Mouse (Mus musculus) megakaryocyte, adult 5-6 weeks (primary cell): ENCODE measurements at regions not wholly inside any gene's neighbourhood (a gene's known extent, or its start where the extent isn't known, plus 50 kb on each side); places are given as distances from the start of the nearest gene placed in this dataset.

Source experiments
- ATAC-seq: 2 replicates; pipeline ENCODE4 v1.8.0; 2016; ENCODE audit warnings: mild to moderate bottlenecking, inconsistent platforms; ENCODE audit not compliant: poor library complexity, severe bottlenecking

- no peak for ATAC-seq
Measured at GRCm38 (mm10) chr7:111420698-111421097, 337.9 kb upstream of the Eif4g2 start.

DNA sequence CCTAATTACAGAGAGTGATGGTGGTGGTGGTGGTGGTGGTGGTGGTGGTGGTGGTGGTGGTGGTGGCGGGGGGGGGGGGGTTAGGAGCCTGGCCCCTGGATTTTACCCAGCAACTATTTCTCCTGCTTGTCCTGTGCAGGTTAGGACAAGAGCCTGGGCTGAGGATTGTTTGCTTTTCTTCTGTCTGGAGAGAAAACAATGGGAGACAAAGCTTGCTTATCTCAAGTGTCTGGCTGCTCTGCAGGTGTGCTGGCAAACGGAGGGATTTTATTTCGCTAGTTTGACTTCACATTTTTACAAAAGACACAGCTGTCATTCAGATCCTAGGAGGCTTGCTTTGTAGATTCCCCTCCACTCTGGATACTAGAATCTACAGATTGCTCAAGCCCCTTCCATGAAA is 334.9 kb upstream of the Eif4g2 start:
- no peak for ATAC-seq

DNA sequence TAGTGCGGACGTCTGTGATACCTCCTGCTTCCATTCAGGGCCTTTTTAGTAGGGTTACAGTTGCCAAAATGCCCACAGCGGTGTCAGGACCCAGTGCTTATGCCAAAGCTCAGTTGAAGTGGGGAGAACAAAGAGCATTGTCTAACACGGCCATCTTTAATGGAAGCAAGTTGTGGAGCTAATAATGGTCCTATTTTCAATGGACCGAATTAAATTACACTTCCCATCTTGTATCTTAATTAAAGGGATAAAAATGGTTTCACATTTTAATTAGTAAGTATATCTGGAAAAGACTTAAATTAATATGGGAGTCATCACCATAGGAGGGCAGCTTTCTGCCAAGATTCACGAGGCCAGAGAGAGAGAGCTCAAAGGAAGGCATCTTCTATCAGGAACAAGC is 333.2 kb upstream of the Eif4g2 start:
- no peak for ATAC-seq

DNA sequence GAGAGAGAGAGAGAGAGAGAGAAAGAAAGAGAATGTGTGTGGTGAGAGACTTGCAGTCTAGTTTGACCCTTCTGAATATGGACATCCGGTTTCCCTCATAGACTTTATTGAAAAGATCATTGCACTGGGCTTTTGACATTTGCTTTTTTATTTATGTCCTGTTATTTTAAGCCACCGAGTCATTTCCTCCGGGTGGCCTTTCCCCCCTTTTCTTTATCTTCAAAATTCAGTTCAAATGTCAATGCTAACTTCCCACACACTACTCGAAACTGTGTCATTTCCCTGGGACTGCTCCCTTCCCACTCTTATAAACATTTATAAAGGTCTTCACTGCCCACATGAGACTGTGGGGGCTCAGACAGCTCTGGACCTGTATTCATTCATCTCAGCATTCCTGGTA is 330.9 kb upstream of the Eif4g2 start:
- no peak for ATAC-seq

GRCm38 (mm10) chr7:111412957-111413356 is 330.1 kb upstream of the Eif4g2 start:
- ATAC-seq, result no peak

- no peak for ATAC-seq
Measured at GRCm38 (mm10) chr7:111411386-111411960, 328.6 kb upstream of the Eif4g2 start.

- no peak for ATAC-seq
Measured at GRCm38 (mm10) chr7:111395972-111396371, 313.1 kb upstream of the Eif4g2 start.

DNA sequence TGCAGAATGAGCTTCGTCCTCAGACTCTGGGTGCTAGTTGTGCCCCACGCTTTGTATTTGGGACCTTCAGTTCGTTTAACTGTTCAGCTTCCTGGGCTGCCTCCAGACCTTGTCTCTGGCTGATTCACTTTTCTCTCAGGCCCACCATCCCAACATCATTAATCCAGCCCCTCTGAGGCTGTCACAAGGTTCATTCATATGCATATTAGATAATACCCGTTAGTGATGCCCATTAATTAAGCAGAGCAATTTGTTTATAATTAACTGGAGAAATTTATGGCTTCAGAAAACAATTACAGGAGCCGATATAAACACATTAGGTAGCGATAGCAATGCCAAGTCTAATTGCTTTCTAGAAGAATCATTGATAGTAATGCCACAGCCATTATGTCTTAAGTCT is 312.3 kb upstream of the Eif4g2 start:
- no peak for ATAC-seq

GRCm38 (mm10) chr7:111393846-111394245 is 311.0 kb upstream of the Eif4g2 start:
- ATAC-seq, result no peak

DNA sequence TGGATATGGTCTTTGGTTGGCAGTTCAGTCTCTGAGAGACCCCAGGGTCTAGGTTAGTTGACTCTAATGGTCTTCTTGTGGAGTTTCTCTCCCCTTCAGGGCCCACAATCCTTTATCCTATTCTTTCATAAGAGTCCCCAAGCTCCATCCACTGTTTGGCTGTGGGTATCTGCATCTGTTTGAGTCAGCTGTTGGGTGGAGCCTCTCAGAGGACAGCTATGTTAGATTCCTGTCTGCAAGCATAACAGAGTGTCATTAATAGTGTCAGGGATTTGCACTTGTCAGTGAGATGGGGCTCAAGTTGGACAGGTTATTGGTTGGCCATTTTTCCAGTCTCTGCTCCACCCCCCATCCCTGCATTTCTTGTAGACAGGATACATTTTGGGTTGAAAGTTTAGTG is 306.9 kb upstream of the Eif4g2 start:
- ATAC-seq, result no peak

- no peak for ATAC-seq
Measured at GRCm38 (mm10) chr7:111374534-111374933, 291.7 kb upstream of the Eif4g2 start.

DNA sequence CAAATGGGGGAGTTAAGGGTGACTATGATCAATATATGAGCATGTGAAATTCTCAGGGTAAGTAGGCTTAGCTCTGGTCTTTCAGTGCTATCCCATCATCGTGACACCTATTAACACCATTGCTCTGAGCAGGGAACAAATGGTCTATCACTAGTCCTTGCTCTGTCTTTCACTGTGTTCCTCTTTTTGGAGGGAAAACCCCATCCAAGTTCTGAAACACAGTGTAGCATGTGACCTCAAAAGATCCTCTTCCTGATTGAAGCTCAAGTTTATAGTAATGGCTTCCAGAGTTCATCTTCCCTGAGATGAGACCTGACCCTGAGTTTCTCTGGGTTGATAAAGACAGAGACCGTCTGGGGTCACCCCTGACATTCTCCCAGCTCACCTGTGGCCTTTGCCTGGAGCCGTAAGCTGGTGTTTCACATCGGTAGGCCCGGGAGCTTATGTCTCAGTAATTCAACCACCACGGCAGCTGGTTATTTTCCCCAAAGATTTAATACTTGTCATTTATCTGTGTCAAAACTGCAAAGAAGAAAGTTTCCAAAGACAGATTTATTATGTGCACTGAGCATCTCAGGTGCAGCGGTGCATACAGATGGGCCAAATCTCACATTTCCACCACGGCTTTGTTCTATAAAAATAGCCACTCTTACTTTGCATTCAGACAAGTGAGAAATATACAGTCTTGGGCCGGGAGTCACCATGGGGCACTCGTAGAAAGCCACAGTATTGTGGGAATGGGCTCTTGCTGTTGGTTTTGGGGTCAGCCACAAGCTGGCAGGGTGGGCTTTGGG is 290.7 kb upstream of the Eif4g2 start:
- ATAC-seq, result no peak

GRCm38 (mm10) chr7:111370421-111370887 is 287.6 kb upstream of the Eif4g2 start:
- ATAC-seq, result no peak

DNA sequence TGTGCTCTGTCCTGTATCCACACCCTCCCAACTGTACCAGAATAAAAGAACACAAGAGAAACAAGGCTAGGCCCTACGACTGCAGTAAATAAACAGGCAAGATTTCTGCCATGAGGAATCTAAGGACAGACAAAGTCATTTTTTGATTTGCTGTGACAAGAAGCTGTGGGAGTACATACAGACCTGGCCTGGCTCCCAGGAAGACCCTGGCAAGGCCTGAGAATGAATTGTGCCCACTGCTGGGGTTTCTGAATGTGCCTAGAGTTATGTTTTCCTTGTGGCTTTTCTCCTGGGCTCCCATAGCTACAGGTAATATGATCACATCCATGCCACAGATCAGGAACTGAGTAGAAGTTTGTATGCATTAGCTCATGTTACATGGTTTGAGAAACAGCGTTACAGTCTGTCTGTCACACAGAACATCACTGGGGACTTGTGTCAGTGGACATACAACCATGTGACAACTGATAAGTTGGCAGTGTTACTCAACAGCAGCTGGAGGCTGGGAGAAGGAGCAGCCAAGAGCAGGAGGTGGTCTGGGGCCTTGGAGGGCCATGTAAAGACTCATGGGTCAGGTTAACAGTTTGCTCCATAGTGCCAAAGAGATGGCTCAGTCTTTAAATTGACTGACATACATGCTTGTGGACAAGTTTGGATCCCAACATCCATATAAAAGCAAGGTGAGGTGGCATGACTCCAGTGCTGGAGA is 285.6 kb upstream of the Eif4g2 start:
- ATAC-seq, result no peak

- no peak for ATAC-seq
Measured at GRCm38 (mm10) chr7:111366951-111367653, 284.3 kb upstream of the Eif4g2 start.

DNA sequence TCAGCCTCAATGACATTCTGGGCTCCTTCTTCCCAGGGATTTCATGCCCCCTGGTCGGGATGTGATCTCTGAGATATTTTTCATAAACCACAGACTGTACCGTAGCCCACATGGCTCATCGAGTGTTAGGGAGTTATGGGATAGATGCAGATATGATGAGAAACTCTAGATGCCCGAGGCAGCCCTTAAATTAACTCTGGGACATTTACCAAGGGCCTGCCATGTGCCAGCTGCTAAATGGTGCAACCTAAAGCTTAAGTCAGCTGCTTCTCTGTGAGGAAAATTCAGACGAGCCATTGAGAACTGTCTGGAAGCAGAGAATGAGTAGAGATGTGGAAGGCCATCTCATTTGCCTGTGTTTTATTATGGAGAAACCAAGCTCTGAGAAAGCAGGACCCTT is 282.6 kb upstream of the Eif4g2 start:
- ATAC-seq, result no peak

DNA sequence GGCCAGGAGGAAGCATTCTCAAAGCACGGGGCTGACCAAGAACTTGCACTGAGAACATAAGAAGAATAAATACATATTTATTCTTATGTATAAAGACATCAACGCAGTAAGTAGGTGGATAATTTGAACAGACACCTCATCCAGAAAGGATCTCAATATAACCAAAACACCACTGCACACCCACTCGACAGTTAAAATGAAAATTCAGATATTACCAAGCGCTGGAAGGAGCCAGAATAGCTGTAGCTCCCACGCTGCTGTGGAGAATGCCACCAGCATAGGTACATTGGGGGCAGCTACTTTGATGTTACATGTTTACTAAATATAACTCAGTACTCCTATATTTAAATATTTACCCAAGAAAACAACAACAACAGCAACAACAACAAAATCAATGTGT is 280.4 kb upstream of the Eif4g2 start:
- no peak for ATAC-seq

GRCm38 (mm10) chr7:111362646-111363045 is 279.8 kb upstream of the Eif4g2 start:
- ATAC-seq, result no peak

DNA sequence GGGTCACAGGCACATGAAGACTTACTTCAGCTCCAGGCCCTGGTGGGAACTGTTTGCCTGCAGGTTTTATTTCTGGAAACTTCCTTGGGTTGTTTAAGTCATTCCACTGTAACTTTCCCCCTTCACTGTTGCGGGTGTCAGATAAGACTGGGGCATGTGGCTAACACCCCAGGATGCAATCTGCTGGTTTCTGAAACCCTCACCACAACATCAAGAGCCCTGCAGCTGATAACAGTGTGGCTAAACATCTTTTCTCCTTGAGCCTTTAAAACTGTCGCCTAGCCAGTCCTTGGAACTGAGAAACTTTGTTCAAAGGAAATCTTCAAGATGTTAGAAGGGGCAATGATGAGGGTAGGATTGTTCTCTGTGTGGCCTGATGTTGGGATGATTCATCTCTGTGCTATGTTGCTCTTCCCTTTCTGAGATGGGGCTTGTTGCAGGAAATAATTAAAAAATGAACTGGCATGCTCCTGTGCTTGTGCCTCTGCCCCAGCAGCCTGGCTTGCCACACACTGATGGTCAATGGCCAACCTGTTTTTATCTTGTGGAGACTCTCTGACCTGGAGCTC is 272.3 kb upstream of the Eif4g2 start:
- no peak for ATAC-seq

DNA sequence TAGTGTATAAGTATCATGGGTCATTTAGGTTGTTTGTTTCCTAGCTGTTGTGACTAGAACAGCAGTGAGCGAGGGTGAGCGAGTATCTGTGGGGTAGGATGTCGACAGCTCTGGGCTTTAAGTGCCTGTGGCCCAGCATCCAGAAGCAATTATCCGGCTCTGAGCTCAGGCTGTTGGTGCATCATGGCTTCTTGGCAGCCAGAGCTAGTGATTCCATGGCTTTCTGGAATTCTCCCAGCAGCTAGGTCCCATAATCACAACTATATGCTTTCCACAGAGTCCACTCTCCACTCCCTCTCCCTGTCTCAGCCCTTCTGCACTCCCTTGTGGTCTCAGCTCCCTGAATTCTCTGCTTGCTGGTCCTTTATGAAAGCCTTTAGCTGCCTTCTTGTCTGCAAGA is 271.2 kb upstream of the Eif4g2 start:
- no peak for ATAC-seq

- no peak for ATAC-seq
Measured at GRCm38 (mm10) chr7:111352176-111352575, 269.3 kb upstream of the Eif4g2 start.
